Mouse (Mus musculus): ENCODE measurements around the gene Vps4a. TPM values are rescaled to one million over a fixed set of nuclear protein-coding genes. Genes with fewer than 3 reads are reported as not detected.

Vps4a gene
- total RNA-seq (2012; rRNA removed) = 16.6 and 24.1 TPM in 2 replicates

DNA sequence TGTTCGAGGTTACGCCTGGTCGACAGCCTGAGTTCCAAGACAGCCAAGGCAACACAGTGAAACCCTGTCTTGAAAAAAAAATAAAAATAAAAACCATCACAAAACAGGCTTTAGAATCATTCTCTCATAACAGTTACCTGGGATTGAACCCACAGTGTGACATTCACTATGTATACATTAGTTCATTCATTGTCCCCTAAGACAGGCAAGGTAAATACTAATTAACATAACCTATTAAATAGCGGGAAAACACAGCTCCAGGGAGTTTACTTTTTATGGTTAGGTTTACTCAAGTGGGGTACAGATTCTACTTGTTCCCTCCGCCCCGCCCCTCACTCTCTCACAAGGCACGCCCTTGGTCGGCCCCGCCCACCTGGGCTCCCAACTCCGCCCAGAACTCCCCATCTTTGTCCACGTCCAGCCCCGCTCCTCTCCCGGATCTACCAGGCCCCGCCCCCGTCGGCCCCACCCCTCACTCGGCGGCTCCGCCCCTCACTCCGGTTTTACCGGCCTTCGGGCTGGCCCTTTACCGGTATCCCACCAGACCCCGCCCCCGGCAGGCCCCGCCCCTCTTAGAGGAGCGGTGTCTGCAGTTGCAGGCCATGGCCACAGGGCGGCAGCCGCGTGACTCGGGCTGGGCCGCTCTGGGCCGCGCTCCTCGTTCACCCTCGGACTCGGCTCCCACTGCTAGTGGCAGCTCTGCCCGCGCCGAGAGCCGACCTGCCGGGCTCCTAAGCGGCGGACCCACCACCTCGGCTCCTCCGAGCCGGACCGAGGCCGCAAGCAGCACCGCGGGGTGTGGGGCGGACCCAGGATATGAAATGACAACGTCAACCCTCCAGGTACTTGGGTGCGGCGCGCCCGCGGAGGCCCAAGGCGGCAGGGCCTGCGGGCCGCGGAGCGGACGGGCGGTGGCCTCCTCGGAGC lies at the start of gene Vps4a:
TSS of gene Vps4a (plus strand) at position 573 of the 927 bp plus-strand sequence.
- peak; percentile 98 for DNase-seq (ENCODE audit: low read depth, low spot score)
- in situ Hi-C loops (cut with MboI; ENCODE audit: low sequenced_read_pairs in 2 of 2, unreplicated experiment in 2 of 2) = no loop called here

GRCm38 (mm10) chr8:106985404-106985821 lies 45.6 kb upstream of the Vps4a start:
- no peak overlapping the region for H3K27ac ChIP-seq (ENCODE audit: insufficient read depth, low read depth, low read length, poor library complexity, severe bottlenecking)
- no peak overlapping the region for H3K4me3 ChIP-seq (ENCODE audit: insufficient read depth in 1 of 2, low read depth in 1 of 2, low read length in 2 of 2, poor library complexity in 1 of 2, severe bottlenecking in 1 of 2)
- H3K9me3 ChIP-seq (ENCODE audit: control insufficient read depth, insufficient read depth, low read depth, low read length) = no peaks in the 10 kb centered on the region
- H3K9ac ChIP-seq (ENCODE audit: insufficient read depth, low read depth, low read length, poor library complexity, severe bottlenecking) = no peak overlapping the region
- no peak for DNase-seq (ENCODE audit: low read depth, low spot score)
- peaks cover 5% of the 10 kb centered on the region for H3K36me3 ChIP-seq (ENCODE audit: control insufficient read depth, insufficient read depth, low read length, poor library complexity, severe bottlenecking)
- in situ Hi-C loops (cut with MboI; ENCODE audit: low sequenced_read_pairs in 2 of 2, unreplicated experiment in 2 of 2) = no loop called here
- TF ChIP-seq ZC3H11A (IDR thresholded peaks at IDR 0.05; ENCODE audit: borderline replicate concordance, low read depth, low read length) = no peak
- TF ChIP-seq ZNF384 (IDR thresholded peaks at IDR 0.05; ENCODE audit: low read depth, low read length) = no peak
- TF ChIP-seq CHD2 (IDR thresholded peaks at IDR 0.05; ENCODE audit: low read depth, low read length) = no peak
- no peak for TF ChIP-seq MAFK (IDR thresholded peaks at IDR 0.05; ENCODE audit: insufficient read depth, low read depth, low read length)
- no peak for TF ChIP-seq HCFC1 (IDR thresholded peaks at IDR 0.05; ENCODE audit: borderline replicate concordance, insufficient read depth, low read length)
- peaks cover 0 to 3% of the 10 kb centered on the region in 2 experiments; a peak in 1 of 4 replicates for H3K4me1 ChIP-seq (ENCODE audit: control insufficient read depth in 2 of 2, insufficient read depth in 2 of 2, low read length in 2 of 2, poor library complexity in 1 of 2)

More for the DNA sequence above, at the start of gene Vps4a:
- Histone ChIP-seq H3K36me3 (ENCODE audit: control insufficient read depth, insufficient read depth, low read length, poor library complexity, severe bottlenecking) (no peaks in the 10 kb centered on the region; the same call in 1 of the 2 replicates), H3K4me1 (ENCODE audit: control insufficient read depth in 2 of 2, insufficient read depth in 2 of 2, low read length in 2 of 2, poor library complexity in 1 of 2) (peaks cover 0 to 2% of the 10 kb centered on the region in 2 experiments; a peak in 1 of 4 replicates), H3K4me3 (ENCODE audit: insufficient read depth in 1 of 2, low read depth in 1 of 2, low read length in 2 of 2, poor library complexity in 1 of 2, severe bottlenecking in 1 of 2) (peak within 1 kb of the TSS; percentile 94 to 99), H3K9ac (ENCODE audit: insufficient read depth, low read depth, low read length, poor library complexity, severe bottlenecking) (peak within 1 kb of the TSS; percentile 88), H3K9me3 (ENCODE audit: control insufficient read depth, insufficient read depth, low read depth, low read length) (no peaks in the 10 kb centered on the region), H3K27ac (ENCODE audit: insufficient read depth, low read depth, low read length, poor library complexity, severe bottlenecking) (0 out of 2 replicates have a peak within 1 kb of the TSS, but pooled peaks have one; percentile 41)
- TF ChIP-seq HCFC1 (IDR thresholded peaks at IDR 0.05; ENCODE audit: borderline replicate concordance, insufficient read depth, low read length) (peak; percentile 78), ZC3H11A (IDR thresholded peaks at IDR 0.05; ENCODE audit: borderline replicate concordance, low read depth, low read length) (no peak), CHD2 (IDR thresholded peaks at IDR 0.05; ENCODE audit: low read depth, low read length) (no peak), MAFK (IDR thresholded peaks at IDR 0.05; ENCODE audit: insufficient read depth, low read depth, low read length) (0 out of 2 replicates have a peak, but pooled peaks have one; percentile 30), ZNF384 (IDR thresholded peaks at IDR 0.05; ENCODE audit: low read depth, low read length) (peak; percentile 99)

- Histone ChIP-seq H3K9ac (ENCODE audit: insufficient read depth, low read depth, low read length, poor library complexity, severe bottlenecking) (no peak overlapping the region), H3K4me1 (ENCODE audit: control insufficient read depth in 2 of 2, insufficient read depth in 2 of 2, low read length in 2 of 2, poor library complexity in 1 of 2) (peaks cover 0 to 3% of the 10 kb centered on the region in 2 experiments; a peak in 1 of 4 replicates), H3K4me3 (ENCODE audit: insufficient read depth in 1 of 2, low read depth in 1 of 2, low read length in 2 of 2, poor library complexity in 1 of 2, severe bottlenecking in 1 of 2) (no peak overlapping the region), H3K36me3 (ENCODE audit: control insufficient read depth, insufficient read depth, low read length, poor library complexity, severe bottlenecking) (peaks cover 5% of the 10 kb centered on the region), H3K9me3 (ENCODE audit: control insufficient read depth, insufficient read depth, low read depth, low read length) (no peaks in the 10 kb centered on the region), H3K27ac (ENCODE audit: insufficient read depth, low read depth, low read length, poor library complexity, severe bottlenecking) (no peak overlapping the region)
- in situ Hi-C loops (cut with MboI; ENCODE audit: low sequenced_read_pairs in 2 of 2, unreplicated experiment in 2 of 2) = no loop called here
- DNase-seq (ENCODE audit: low read depth, low spot score) = no peak
- TF ChIP-seq CHD2 (IDR thresholded peaks at IDR 0.05; ENCODE audit: low read depth, low read length) (no peak), HCFC1 (IDR thresholded peaks at IDR 0.05; ENCODE audit: borderline replicate concordance, insufficient read depth, low read length) (no peak), ZNF384 (IDR thresholded peaks at IDR 0.05; ENCODE audit: low read depth, low read length) (no peak), ZC3H11A (IDR thresholded peaks at IDR 0.05; ENCODE audit: borderline replicate concordance, low read depth, low read length) (no peak), MAFK (IDR thresholded peaks at IDR 0.05; ENCODE audit: insufficient read depth, low read depth, low read length) (no peak)
Measured at GRCm38 (mm10) chr8:106985951-106986350, 45.1 kb upstream of the Vps4a start.

DNA sequence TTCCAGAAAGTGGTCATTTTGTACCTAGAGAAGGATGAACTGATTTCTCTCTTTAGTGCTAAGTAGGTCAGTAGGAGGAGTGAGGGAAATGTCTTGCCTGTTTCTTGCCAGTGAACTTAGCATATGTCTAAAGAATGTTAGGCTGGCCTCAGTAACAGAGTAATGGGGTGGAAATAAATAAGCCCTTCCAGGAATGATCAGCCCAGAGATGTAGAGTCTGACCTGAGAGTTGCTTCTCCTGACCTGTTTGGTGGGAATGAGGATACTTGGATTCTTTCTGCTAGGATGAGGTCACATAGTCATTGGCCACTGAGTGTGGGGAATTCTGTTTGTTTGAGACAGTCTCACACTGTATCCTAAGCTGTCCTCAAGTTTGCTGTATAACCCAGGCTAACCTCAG lies 43.5 kb upstream of the Vps4a start:
- Histone ChIP-seq H3K9ac (ENCODE audit: insufficient read depth, low read depth, low read length, poor library complexity, severe bottlenecking) (no peak overlapping the region), H3K27ac (ENCODE audit: insufficient read depth, low read depth, low read length, poor library complexity, severe bottlenecking) (no peak overlapping the region; the same call in 1 of the 2 replicates), H3K4me1 (ENCODE audit: control insufficient read depth in 2 of 2, insufficient read depth in 2 of 2, low read length in 2 of 2, poor library complexity in 1 of 2) (peaks cover 0 to 3% of the 10 kb centered on the region in 2 experiments; a peak in 1 of 4 replicates), H3K4me3 (ENCODE audit: insufficient read depth in 1 of 2, low read depth in 1 of 2, low read length in 2 of 2, poor library complexity in 1 of 2, severe bottlenecking in 1 of 2) (no peak overlapping the region), H3K9me3 (ENCODE audit: control insufficient read depth, insufficient read depth, low read depth, low read length) (no peaks in the 10 kb centered on the region), H3K36me3 (ENCODE audit: control insufficient read depth, insufficient read depth, low read length, poor library complexity, severe bottlenecking) (peaks cover 9% of the 10 kb centered on the region)
- no peak for TF ChIP-seq MAFK (IDR thresholded peaks at IDR 0.05; ENCODE audit: insufficient read depth, low read depth, low read length)
- no peak for TF ChIP-seq CHD2 (IDR thresholded peaks at IDR 0.05; ENCODE audit: low read depth, low read length)
- no peak for TF ChIP-seq ZNF384 (IDR thresholded peaks at IDR 0.05; ENCODE audit: low read depth, low read length)
- no peak for TF ChIP-seq HCFC1 (IDR thresholded peaks at IDR 0.05; ENCODE audit: borderline replicate concordance, insufficient read depth, low read length)
- no peak for TF ChIP-seq ZC3H11A (IDR thresholded peaks at IDR 0.05; ENCODE audit: borderline replicate concordance, low read depth, low read length)
- in situ Hi-C loops (cut with MboI; ENCODE audit: low sequenced_read_pairs in 2 of 2, unreplicated experiment in 2 of 2) = no loop called here
- no peak for DNase-seq (ENCODE audit: low read depth, low spot score)
